In genomic region chr11:97781478-97781831, GRCm38 (mm10) we compare ENCODE assay signal across 9 mouse cellular contexts. TPM values are rescaled to one million over a fixed set of nuclear protein-coding genes. Genes with fewer than 3 reads are reported as not detected.
DNase-seq lines count a peak whose midpoint lies in the region; ATAC-seq and TF ChIP-seq lines count a peak whose summit lies in the region.
"Had no signal": no experiment of that assay in that cellular context is flagged by ENCODE, and none has a peak within 500 bp of the region (broad histone marks: within the 10 kb centered on the region; RNA-seq: fewer than 3 reads in every experiment).

No protein-coding gene starts in this region.

- no peak for TF ChIP-seq POLR2A in small intestine, adult 2 months (IDR thresholded peaks at IDR 0.05; ENCODE audit: low read depth, low read length)

- H3K4me2 ChIP-seq in limb, embryonic 11.5 days (ENCODE audit: low read depth, severe bottlenecking): peak overlapping the region; percentile 65

- peak overlapping the region; percentile 96 for H3K4me3 ChIP-seq in megakaryocyte, embryonic 14.5 days (replicated peaks)
- peak overlapping the region; percentile 97 for H3K4me3 ChIP-seq in limb, embryonic 11.5 days (ENCODE audit: low read depth, low read length)
- H3K4me3 ChIP-seq in small intestine, adult 2 months (ENCODE audit: low read depth, low read length): peak overlapping the region; percentile 96

- no peaks in the 10 kb centered on the region for H3K27me3 ChIP-seq in megakaryocyte, embryonic 14.5 days (replicated peaks)
- H3K27me3 ChIP-seq in limb, embryonic 11.5 days (ENCODE audit: control insufficient read depth, insufficient read depth, low read length): no peaks in the 10 kb centered on the region
- no peaks in the 10 kb centered on the region for H3K27me3 ChIP-seq in small intestine, adult 2 months (ENCODE audit: control insufficient read depth, insufficient read depth, low read length)

- peaks cover 21% of the 10 kb centered on the region for H3K4me1 ChIP-seq in megakaryocyte, embryonic 14.5 days
- H3K4me1 ChIP-seq in limb, embryonic 11.5 days (ENCODE audit: control insufficient read depth, insufficient read depth, low read length): peaks cover 11% of the 10 kb centered on the region; the same call in 1 of the 2 replicates
- peaks cover 10% of the 10 kb centered on the region; the same call in 1 of the 2 replicates for H3K4me1 ChIP-seq in small intestine, adult 2 months (ENCODE audit: control insufficient read depth, insufficient read depth, insufficient read length, low read length)

- H3K36me3 ChIP-seq in megakaryocyte, embryonic 14.5 days (replicated peaks; ENCODE audit: low read length): peaks cover 43% of the 10 kb centered on the region
- peaks cover 37% of the 10 kb centered on the region for H3K36me3 ChIP-seq in limb, embryonic 11.5 days (ENCODE audit: control insufficient read depth, insufficient read depth, low read length)
- peaks cover 40% of the 10 kb centered on the region for H3K36me3 ChIP-seq in small intestine, adult 2 months (ENCODE audit: control insufficient read depth, insufficient read depth, low read length)

- no peak for TF ChIP-seq CTCF in small intestine, adult 2 months (IDR thresholded peaks at IDR 0.05; ENCODE audit: extremely low read depth, insufficient read length, insufficient replicate concordance, low read depth, low read length)

- peak overlapping the region; percentile 99 for H3K9ac ChIP-seq in limb, embryonic 11.5 days (ENCODE audit: low read length)

- H3K9me3 ChIP-seq in megakaryocyte, embryonic 14.5 days: no peaks in the 10 kb centered on the region
- no peaks in the 10 kb centered on the region for H3K9me3 ChIP-seq in limb, embryonic 11.5 days (ENCODE audit: control insufficient read depth, low read length)

- no peak for DNase-seq in limb, embryonic 11.5 days (ENCODE audit: low spot score)
- DNase-seq in cerebellum, adult 11-12 months: no peak
- DNase-seq in adrenal gland, postnatal 25 days: no peak
- DNase-seq in adrenal gland, postnatal 10 days: no peak
- DNase-seq: cerebellum, adult 8-10 months had no signal

- ATAC-seq in megakaryocyte, adult 5-6 weeks (ENCODE audit: poor library complexity, severe bottlenecking): no peak
- peak; percentile 21 for ATAC-seq in erythroblast, adult 5-6 weeks (replicated peaks; ENCODE audit: low FRiP score, poor library complexity, severe bottlenecking)
- ATAC-seq in limb, embryonic 11.5 days (ENCODE audit: insufficient number of reproducible peaks, low FRiP score, low TSS enrichment, low read depth): no peak

- 2% methylated on average over 11 of the region's 11 CpGs for WGBS in limb, embryonic 11.5 days
- 2% methylated on average over 11 of the region's 11 CpGs for WGBS in small intestine, adult 2 months

- no peak overlapping the region for H3K27ac ChIP-seq in limb, embryonic 11.5 days (replicated peaks; ENCODE audit: low read depth, low read length)
- H3K27ac ChIP-seq in small intestine, adult 2 months (ENCODE audit: insufficient read depth, low read depth, low read length): peak overlapping the region; percentile 60; the same call in 1 of the 2 replicates

RNA-seq across cellular contexts. Expression of gene Rpl23, which starts 0.8 kb away (rescaled TPM):
- 25.9 and 294 TPM in 2 replicates for polyA plus RNA-seq in megakaryocyte, embryonic 14.5 days (2012; ENCODE audit: insufficient read depth, low replicate concordance)
- 1,123 and 1,179 TPM in 2 replicates for total RNA-seq in megakaryocyte, adult 5-6 weeks (2015)
- total RNA-seq in megakaryocyte, adult 5-6 weeks (2017): 895 and 904 TPM in 2 replicates
- 241 and 306 TPM in 2 replicates for total RNA-seq in erythroblast, adult 5-6 weeks (2015; ENCODE audit: low replicate concordance)
- total RNA-seq in erythroblast, adult 5-6 weeks (2017; ENCODE audit: low replicate concordance): 280 and 382 TPM in 2 replicates
- polyA plus RNA-seq in limb, embryonic 11.5 days (2014; fragmentation: Nextera tagmentation; extraction: Ambion mirVana): 576 and 600 TPM in 2 replicates
- polyA plus RNA-seq in small intestine, adult 2 months (2012; rRNA removed): 10.2 and 22.0 TPM in 2 replicates
- total RNA-seq in adrenal gland, postnatal 25 days (2021): 741 and 851 TPM in 2 replicates
- 100 to 1,000 TPM; 958 to 975 TPM for total RNA-seq in adrenal gland, postnatal 10 days (2021)

RNA-seq across cellular contexts. Expression of gene 1700001P01Rik, which starts 5.7 kb away (rescaled TPM):
- polyA plus RNA-seq in megakaryocyte, embryonic 14.5 days (2012; ENCODE audit: insufficient read depth, low replicate concordance): not detected in 2 replicates
- not detected in 2 replicates for total RNA-seq in megakaryocyte, adult 5-6 weeks (2015)
- total RNA-seq in megakaryocyte, adult 5-6 weeks (2017): not detected in 2 replicates
- total RNA-seq in erythroblast, adult 5-6 weeks (2015; ENCODE audit: low replicate concordance): not detected in 2 replicates
- total RNA-seq in erythroblast, adult 5-6 weeks (2017; ENCODE audit: low replicate concordance): not detected in 2 replicates
- polyA plus RNA-seq in limb, embryonic 11.5 days (2014; fragmentation: Nextera tagmentation; extraction: Ambion mirVana): not detected in 2 replicates
- not detected in 2 replicates for polyA plus RNA-seq in small intestine, adult 2 months (2012; rRNA removed)
- not detected in 2 replicates for total RNA-seq in adrenal gland, postnatal 25 days (2021)
- total RNA-seq in adrenal gland, postnatal 10 days (2021): under 1 TPM in 1 of 2 experiments, not detected in 1; 0.51 TPM

RNA-seq across cellular contexts. Expression of gene Cwc25, which starts 15.1 kb away (rescaled TPM):
- polyA plus RNA-seq in megakaryocyte, embryonic 14.5 days (2012; ENCODE audit: insufficient read depth, low replicate concordance): 2.6 and 14.6 TPM in 2 replicates
- total RNA-seq in megakaryocyte, adult 5-6 weeks (2015): 11.1 and 11.8 TPM in 2 replicates
- total RNA-seq in megakaryocyte, adult 5-6 weeks (2017): 21.0 and 22.4 TPM in 2 replicates
- total RNA-seq in erythroblast, adult 5-6 weeks (2015; ENCODE audit: low replicate concordance): 7.1 and 15.4 TPM in 2 replicates
- 8.9 and 12.3 TPM in 2 replicates for total RNA-seq in erythroblast, adult 5-6 weeks (2017; ENCODE audit: low replicate concordance)
- 15.4 and 18.3 TPM in 2 replicates for polyA plus RNA-seq in limb, embryonic 11.5 days (2014; fragmentation: Nextera tagmentation; extraction: Ambion mirVana)
- polyA plus RNA-seq in small intestine, adult 2 months (2012; rRNA removed): 1.7 and 3.7 TPM in 2 replicates
- total RNA-seq in adrenal gland, postnatal 25 days (2021): 19.5 and 22.6 TPM in 2 replicates
- total RNA-seq in adrenal gland, postnatal 10 days (2021): 10 to 100 TPM; 19.9 to 20.0 TPM

RNA-seq across cellular contexts. Expression of gene Lasp1, which starts 17.3 kb away (rescaled TPM):
- polyA plus RNA-seq in megakaryocyte, embryonic 14.5 days (2012; ENCODE audit: insufficient read depth, low replicate concordance): 51.2 and 77.7 TPM in 2 replicates
- 121 and 128 TPM in 2 replicates for total RNA-seq in megakaryocyte, adult 5-6 weeks (2015)
- 315 and 351 TPM in 2 replicates for total RNA-seq in megakaryocyte, adult 5-6 weeks (2017)
- total RNA-seq in erythroblast, adult 5-6 weeks (2015; ENCODE audit: low replicate concordance): 31.8 and 54.8 TPM in 2 replicates
- 28.4 and 129 TPM in 2 replicates for total RNA-seq in erythroblast, adult 5-6 weeks (2017; ENCODE audit: low replicate concordance)
- polyA plus RNA-seq in limb, embryonic 11.5 days (2014; fragmentation: Nextera tagmentation; extraction: Ambion mirVana): 79.9 and 80.5 TPM in 2 replicates
- polyA plus RNA-seq in small intestine, adult 2 months (2012; rRNA removed): 165 and 397 TPM in 2 replicates
- total RNA-seq in adrenal gland, postnatal 25 days (2021): 103 and 142 TPM in 2 replicates
- total RNA-seq in adrenal gland, postnatal 10 days (2021): 100 to 1,000 TPM; 107 to 122 TPM

RNA-seq across cellular contexts. Expression of gene Pip4k2b, which starts 37.0 kb away (rescaled TPM):
- 31.7 and 36.8 TPM in 2 replicates for polyA plus RNA-seq in megakaryocyte, embryonic 14.5 days (2012; ENCODE audit: insufficient read depth, low replicate concordance)
- total RNA-seq in megakaryocyte, adult 5-6 weeks (2015): 14.9 and 17.3 TPM in 2 replicates
- 19.6 and 25.7 TPM in 2 replicates for total RNA-seq in megakaryocyte, adult 5-6 weeks (2017)
- 3.3 and 4.0 TPM in 2 replicates for total RNA-seq in erythroblast, adult 5-6 weeks (2015; ENCODE audit: low replicate concordance)
- total RNA-seq in erythroblast, adult 5-6 weeks (2017; ENCODE audit: low replicate concordance): 3.6 and 4.5 TPM in 2 replicates
- 1.9 and 2.1 TPM in 2 replicates for polyA plus RNA-seq in limb, embryonic 11.5 days (2014; fragmentation: Nextera tagmentation; extraction: Ambion mirVana)
- 2.0 and 3.4 TPM in 2 replicates for polyA plus RNA-seq in small intestine, adult 2 months (2012; rRNA removed)
- 28.7 and 30.7 TPM in 2 replicates for total RNA-seq in adrenal gland, postnatal 25 days (2021)
- total RNA-seq in adrenal gland, postnatal 10 days (2021): 10 to 100 TPM; 27.3 to 33.3 TPM
